Mouse (Mus musculus) lung, adult 2 months (tissue): ENCODE measurements at regions not wholly inside any gene's neighbourhood (a gene's known extent, or its start where the extent isn't known, plus 50 kb on each side); places are given as distances from the start of the nearest gene placed in this dataset.

Source experiments
- DNase-seq: peaks from one replicate; pipeline ENCODE4 v3.0.0; 2022
- H3K4me1 ChIP-seq: fragments of 200-500 bp; 2 replicates; pipeline ENCODE4 v1.6.1; 2011; ENCODE audit warnings: low read length; ENCODE audit not compliant: control insufficient read depth, insufficient read depth
- H3K4me3 ChIP-seq: fragments of 200-500 bp; replicated peaks from 2 replicates; pipeline ENCODE3; 2011; ENCODE audit warnings: low read depth, mild to moderate bottlenecking, control low read depth, low read length; ENCODE audit errors: extremely low read depth
- CTCF ChIP-seq: fragments of 200-500 bp; IDR thresholded peaks from 2 replicates; pipeline ENCODE4 v1.5.1; 2011; ENCODE audit warnings: mild to moderate bottlenecking, low read length, control low read depth; ENCODE audit not compliant: insufficient read depth
- POLR2A ChIP-seq: fragments of 200-500 bp; IDR thresholded peaks from 2 replicates; pipeline ENCODE4 v1.6.1; 2011; ENCODE audit warnings: low read depth, mild to moderate bottlenecking, control low read depth, low read length, borderline replicate concordance; ENCODE audit errors: extremely low read depth
- WGBS: fragments of 180-500 bp; shearing (Covaris S2); methylation state at CpG from one replicate; pipeline ENCODE4 v1.1.7; 2018; 5-methylcytosine and 5-hydroxymethylcytosine counted together

- 66% methylated on average over 5 of the region's 5 CpGs for WGBS
- Histone ChIP-seq H3K4me1 (no peaks in the 10 kb centered on the region), H3K4me3 (no peak overlapping the region)
- no peak for DNase-seq
- TF ChIP-seq CTCF (no peak), POLR2A (no peak)
Observed at GRCm38 (mm10) chr8:103978948-103979347, 122.5 kb upstream of the Cdh5 start.

GRCm38 (mm10) chr8:103983860-103984594, 117.4 kb upstream of the Cdh5 start:
- no peaks in the 10 kb centered on the region for H3K4me1 ChIP-seq
- no peak for DNase-seq
- no peak overlapping the region for H3K4me3 ChIP-seq
- TF ChIP-seq CTCF (no peak), POLR2A (no peak)
- WGBS = 76% methylated on average over 11 of the region's 11 CpGs

GRCm38 (mm10) chr8:103985640-103986039, 115.8 kb upstream of the Cdh5 start:
- WGBS = 90% methylated on average over 2 of the region's 2 CpGs
- TF ChIP-seq POLR2A (no peak), CTCF (no peak)
- no peak overlapping the region for H3K4me3 ChIP-seq
- no peak for DNase-seq
- no peaks in the 10 kb centered on the region for H3K4me1 ChIP-seq

GRCm38 (mm10) chr8:103993897-103994296, 107.5 kb upstream of the Cdh5 start:
- TF ChIP-seq POLR2A = no peak
- no peak for TF ChIP-seq CTCF
- WGBS = 83% methylated on average over 2 of the region's 2 CpGs
- DNase-seq = no peak
- Histone ChIP-seq H3K4me3 (no peak overlapping the region), H3K4me1 (no peaks in the 10 kb centered on the region)

- Histone ChIP-seq H3K4me3 (no peak overlapping the region), H3K4me1 (no peaks in the 10 kb centered on the region; the same call in 1 of the 2 replicates)
- DNase-seq = no peak
- 67% methylated on average over 6 of the region's 6 CpGs for WGBS
- no peak for TF ChIP-seq CTCF
- TF ChIP-seq POLR2A = no peak
Observed at GRCm38 (mm10) chr8:103998143-103998542, 103.3 kb upstream of the Cdh5 start.

- DNase-seq = no peak
- 68% methylated on average over 2 of the region's 2 CpGs for WGBS
- no peaks in the 10 kb centered on the region for H3K4me1 ChIP-seq
- H3K4me3 ChIP-seq = no peak overlapping the region
- no peak for TF ChIP-seq POLR2A
- no peak for TF ChIP-seq CTCF
Observed at GRCm38 (mm10) chr8:104007209-104007608, 94.2 kb upstream of the Cdh5 start.

- no peak for DNase-seq
- TF ChIP-seq CTCF (no peak), POLR2A (no peak)
- Histone ChIP-seq H3K4me1 (no peaks in the 10 kb centered on the region), H3K4me3 (no peak overlapping the region)
- WGBS = 78% methylated on average over 5 of the region's 5 CpGs
Observed at GRCm38 (mm10) chr8:104008756-104009155, 92.7 kb upstream of the Cdh5 start.

- Histone ChIP-seq H3K4me3 (no peak overlapping the region), H3K4me1 (no peaks in the 10 kb centered on the region)
- DNase-seq = no peak
- TF ChIP-seq CTCF (no peak), POLR2A (no peak)
- 62% methylated on average over 6 of the region's 6 CpGs for WGBS
Observed at GRCm38 (mm10) chr8:104009306-104009705, 92.1 kb upstream of the Cdh5 start.

GRCm38 (mm10) chr8:104022231-104022630, 79.2 kb upstream of the Cdh5 start:
- DNase-seq = no peak
- TF ChIP-seq CTCF (no peak), POLR2A (no peak)
- 61% methylated on average over 7 of the region's 7 CpGs for WGBS
- Histone ChIP-seq H3K4me1 (no peaks in the 10 kb centered on the region), H3K4me3 (no peak overlapping the region)
